Mouse (Mus musculus) liver, postnatal 0 days (tissue): ENCODE data around the gene Cc2d1a. TPM values are rescaled to one million over a fixed set of nuclear protein-coding genes. Genes with fewer than 3 reads are reported as not detected.
A peak's percentile ranks its signal among the peaks of the same experiment; 100 is the strongest.

Experiments used
- ATAC-seq: fragments of 200-750 bp; cut with Nextera tagmentation; 2 replicates; pipeline ENCODE4 v1.8.0; 2017; ENCODE audit warnings: mild to moderate bottlenecking, moderate library complexity
- DNase-seq: peaks from one replicate; pipeline ENCODE4 v3.0.0-alpha.2; 2016
- H3K27ac ChIP-seq: fragments of 300-500 bp; sonication (generic); 2 replicates; pipeline ENCODE4 v1.5.1; 2014; ENCODE audit warnings: antibody characterized with exemption, moderate library complexity, mild to moderate bottlenecking, low read depth
- H3K27me3 ChIP-seq: fragments of 300-500 bp; sonication (generic); 2 replicates; pipeline ENCODE4 v1.6.1; 2014; ENCODE audit warnings: low read length, control low read depth, mixed read lengths; ENCODE audit not compliant: insufficient read depth
- H3K36me3 ChIP-seq: fragments of 300-500 bp; sonication (generic); replicated peaks from 2 replicates; pipeline ENCODE4 v1.6.1; 2014; ENCODE audit warnings: mild to moderate bottlenecking, control low read depth, low read length, moderate library complexity, mixed read lengths; ENCODE audit not compliant: insufficient read depth
- H3K4me1 ChIP-seq: fragments of 300-500 bp; sonication (generic); 2 replicates; pipeline ENCODE4 v1.6.1; 2014; ENCODE audit warnings: antibody characterized with exemption, mild to moderate bottlenecking, control low read depth; ENCODE audit not compliant: insufficient read depth
- H3K4me2 ChIP-seq: fragments of 300-500 bp; sonication (generic); 2 replicates; pipeline ENCODE4 v1.6.1; 2014; ENCODE audit warnings: low read depth, mild to moderate bottlenecking, low read length, moderate library complexity, mixed read lengths
- H3K4me3 ChIP-seq: fragments of 300-500 bp; sonication (generic); 2 replicates; pipeline ENCODE4 v1.5.1; 2014; ENCODE audit warnings: low read depth, low read length
- H3K9ac ChIP-seq: fragments of 300-500 bp; sonication (generic); replicated peaks from 2 replicates; pipeline ENCODE4 v1.6.1; 2014; ENCODE audit warnings: mild to moderate bottlenecking, moderate library complexity
- H3K9me3 ChIP-seq: fragments of 300-500 bp; sonication (generic); 2 replicates; pipeline ENCODE4 v1.6.1; 2016; ENCODE audit warnings: mild to moderate bottlenecking, control low read depth, low read length, mixed read lengths
- CTCF ChIP-seq: sonication (generic); IDR thresholded peaks from 2 replicates; pipeline ENCODE4 v1.5.1; 2016; ENCODE audit warnings: antibody characterized with exemption, low read depth
- EP300 ChIP-seq: IDR thresholded peaks from 2 replicates; pipeline ENCODE4 v1.6.1; 2016; ENCODE audit warnings: antibody characterized with exemption, low read depth, mild to moderate bottlenecking
- WGBS: fragments of 180-500 bp; shearing (Covaris S2); extraction: QIAGEN DNeasy Blood & Tissue Kit; methylation state at CpG from one replicate; pipeline ENCODE4 v1.1.7; 2014; ENCODE audit not compliant: insufficient replicate concordance; 5-methylcytosine and 5-hydroxymethylcytosine counted together
- polyA plus RNA-seq: library from polyadenylated mRNA; unstranded; fragments of >200 nt; fragmentation: Nextera tagmentation; extraction: Ambion mirVana; gene quantifications from 2 replicates; pipeline ENCODE4 v1.2.1, GENCODE M21; 2015

Gene Cc2d1a
- polyA plus RNA-seq, 1 experiment from 2014 or later = 4.4 TPM

GRCm38 (mm10) chr8:84157620-84158019 lies 9.9 kb upstream of the Cc2d1a start:
- no peak for DNase-seq
- WGBS = 75% methylated on average over 4 of the region's 4 CpGs
- ATAC-seq = no peak

GRCm38 (mm10) chr8:84149181-84149580 lies 1.4 kb upstream of the Cc2d1a start:
- no peak overlapping the region for H3K9ac ChIP-seq
- 65% methylated on average over 3 of the region's 3 CpGs for WGBS
- H3K36me3 ChIP-seq = peaks cover 6% of the 10 kb centered on the region; the same call in 1 of the 2 replicates
- H3K4me2 ChIP-seq = no peak overlapping the region
- H3K9me3 ChIP-seq = no peaks in the 10 kb centered on the region
- no peak for DNase-seq
- no peak overlapping the region for H3K27ac ChIP-seq
- ATAC-seq = no peak
- no peak overlapping the region for H3K4me3 ChIP-seq
- TF ChIP-seq EP300 = no peak
- peaks cover 22% of the 10 kb centered on the region for H3K4me1 ChIP-seq
- H3K27me3 ChIP-seq = no peaks in the 10 kb centered on the region

More at GRCm38 (mm10) chr8:84157620-84158019, 9.9 kb upstream of the Cc2d1a start:
- H3K27me3 ChIP-seq = no peaks in the 10 kb centered on the region
- no peaks in the 10 kb centered on the region for H3K4me1 ChIP-seq
- no peak overlapping the region for H3K27ac ChIP-seq
- TF ChIP-seq CTCF (no peak), EP300 (no peak)
- H3K9ac ChIP-seq = no peak overlapping the region
- no peaks in the 10 kb centered on the region for H3K9me3 ChIP-seq
- H3K4me3 ChIP-seq = no peak overlapping the region
- H3K4me2 ChIP-seq = no peak overlapping the region
- H3K36me3 ChIP-seq = no peaks in the 10 kb centered on the region

- Histone ChIP-seq H3K27ac (no peak overlapping the region), H3K4me2 (peak overlapping the region; percentile 97; the same call in 1 of the 2 replicates), H3K27me3 (no peaks in the 10 kb centered on the region), H3K4me3 (no peak overlapping the region), H3K9me3 (no peaks in the 10 kb centered on the region), H3K4me1 (peaks cover 22% of the 10 kb centered on the region), H3K9ac (no peak overlapping the region), H3K36me3 (peaks cover 11% of the 10 kb centered on the region)
- no peak for TF ChIP-seq CTCF
- WGBS = 88% methylated on average over 5 of the region's 5 CpGs
- DNase-seq (no peak), ATAC-seq (no peak)
Observed at GRCm38 (mm10) chr8:84148531-84148850, 755 bp upstream of the Cc2d1a start.

- Histone ChIP-seq H3K4me3 (peak overlapping the region; percentile 83), H3K9me3 (no peaks in the 10 kb centered on the region), H3K4me2 (peak overlapping the region; percentile 97), H3K9ac (peak overlapping the region; percentile 83), H3K4me1 (peaks cover 22% of the 10 kb centered on the region), H3K27ac (no peak overlapping the region), H3K36me3 (peaks cover 22% of the 10 kb centered on the region), H3K27me3 (no peaks in the 10 kb centered on the region)
- ATAC-seq (peak; percentile 55), DNase-seq (peak; percentile 49)
- TF ChIP-seq EP300 = no peak
- WGBS = 5% methylated on average over 14 of the region's 14 CpGs
Observed at GRCm38 (mm10) chr8:84147324-84147766, 391 bp downstream of the Cc2d1a start.

GRCm38 (mm10) chr8:84144636-84145245 lies 3.0 kb downstream of the Cc2d1a start:
- no peak overlapping the region for H3K4me3 ChIP-seq
- no peak overlapping the region for H3K9ac ChIP-seq
- ATAC-seq (no peak), DNase-seq (no peak)
- H3K27me3 ChIP-seq = no peaks in the 10 kb centered on the region
- H3K9me3 ChIP-seq = no peaks in the 10 kb centered on the region
- H3K27ac ChIP-seq = no peak overlapping the region
- peaks cover 34% of the 10 kb centered on the region for H3K36me3 ChIP-seq
- H3K4me1 ChIP-seq = peaks cover 22% of the 10 kb centered on the region
- 86% methylated on average over 8 of the region's 8 CpGs for WGBS
- H3K4me2 ChIP-seq = no peak overlapping the region
- no peak for TF ChIP-seq EP300
- TF ChIP-seq CTCF = no peak

- Histone ChIP-seq H3K4me2 (no peak overlapping the region), H3K27ac (no peak overlapping the region), H3K9ac (no peak overlapping the region), H3K36me3 (peaks cover 59% of the 10 kb centered on the region), H3K4me1 (no peaks in the 10 kb centered on the region), H3K4me3 (no peak overlapping the region), H3K27me3 (no peaks in the 10 kb centered on the region), H3K9me3 (no peaks in the 10 kb centered on the region)
- DNase-seq (no peak), ATAC-seq (no peak)
- 82% methylated on average over 4 of the region's 4 CpGs for WGBS
- TF ChIP-seq EP300 (no peak), CTCF (no peak)
Observed at GRCm38 (mm10) chr8:84140838-84141237, 6.9 kb downstream of the Cc2d1a start.

GRCm38 (mm10) chr8:84137848-84138247 lies 9.9 kb downstream of the Cc2d1a start:
- DNase-seq (no peak), ATAC-seq (no peak)
- Histone ChIP-seq H3K27ac (no peak overlapping the region), H3K9me3 (no peaks in the 10 kb centered on the region), H3K9ac (no peak overlapping the region), H3K4me3 (no peak overlapping the region), H3K27me3 (no peaks in the 10 kb centered on the region), H3K36me3 (peaks cover 58% of the 10 kb centered on the region), H3K4me1 (no peaks in the 10 kb centered on the region), H3K4me2 (no peak overlapping the region)
- no peak for TF ChIP-seq CTCF
- WGBS = 76% methylated on average over 3 of the region's 3 CpGs
